Mouse (Mus musculus) C2C12 (cell line): Measurements from ENCODE around the gene Nicn1.
A peak's percentile ranks its signal among the peaks of the same experiment; 100 is the strongest.

Experiments used
- CTCF ChIP-seq: IDR thresholded peaks from one replicate; pipeline ENCODE4 v1.5.1; 2011; ENCODE audit not compliant: control insufficient read depth, insufficient read depth, insufficient read length
- MAX ChIP-seq: IDR thresholded peaks from one replicate; pipeline ENCODE4 v1.6.1; 2011; ENCODE audit warnings: mild to moderate bottlenecking, control low read depth
- MYOD1 ChIP-seq: IDR thresholded peaks from one replicate; pipeline ENCODE4 v1.6.1; 2011; ENCODE audit warnings: low read depth; ENCODE audit not compliant: control insufficient read depth, insufficient read length
- MYOG ChIP-seq: IDR thresholded peaks from one replicate; pipeline ENCODE4 v1.6.1; 2011; ENCODE audit not compliant: control insufficient read depth, insufficient read length; ENCODE audit errors: extremely low read depth

- TF ChIP-seq CTCF = peak; percentile 70
- TF ChIP-seq MYOD1 = no peak
- TF ChIP-seq MYOG = no peak
- TF ChIP-seq MAX = peak; percentile 70
Observed at GRCm38 (mm10) chr9:108284410-108284809, 5.8 kb upstream of the Nicn1 start.
